8 mouse cellular contexts compared by ENCODE assay signal in the genomic region with DNA sequence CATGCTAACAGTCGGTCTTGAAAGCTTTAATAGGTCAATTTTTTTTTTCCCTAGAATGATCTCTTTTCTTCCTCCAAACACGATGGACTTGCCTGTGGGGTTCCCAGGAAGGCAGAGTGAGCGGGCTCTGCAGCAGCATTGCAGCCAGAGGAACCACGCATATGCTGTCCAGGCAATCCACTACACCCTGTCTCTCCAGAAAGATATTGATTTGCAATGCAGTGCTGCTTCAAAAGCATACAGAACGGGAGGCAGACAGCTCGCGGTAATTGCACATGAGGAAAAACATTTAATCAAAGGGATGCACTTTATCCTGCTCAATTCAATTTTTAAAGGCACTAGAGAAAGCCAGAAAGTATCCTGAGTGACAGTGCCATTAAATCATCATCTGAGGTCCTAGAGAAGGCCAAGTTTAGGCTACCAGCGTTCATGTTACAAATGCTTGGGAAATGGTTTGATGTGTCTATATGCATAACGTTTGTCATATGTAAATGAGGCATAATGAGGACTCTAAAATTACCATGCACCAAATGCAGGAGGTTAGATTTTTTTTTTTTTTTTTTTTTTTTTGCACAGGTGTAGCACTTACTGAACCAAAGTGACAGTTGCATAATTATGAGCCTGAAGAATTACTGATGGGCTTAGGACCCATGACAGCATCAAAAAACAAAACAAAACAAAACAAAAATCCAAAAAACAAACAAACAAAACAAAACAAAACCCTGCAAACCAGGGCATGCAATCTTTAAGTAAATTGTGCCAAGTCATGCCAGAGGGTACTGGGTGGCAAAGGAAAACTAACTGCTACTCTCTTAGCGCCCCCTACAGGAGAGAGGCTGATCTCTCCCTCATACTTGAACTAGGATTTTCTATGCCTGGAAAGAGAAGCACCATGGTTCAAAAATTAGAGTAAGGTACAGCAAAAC.
DNase-seq lines count a peak whose midpoint lies in the region; ATAC-seq and TF ChIP-seq lines count a peak whose summit lies in the region.
"Had no signal": no experiment of that assay in that cellular context is flagged by ENCODE, and none has a peak within 500 bp of the region (broad histone marks: within the 10 kb centered on the region; RNA-seq: fewer than 3 reads in every experiment).

No protein-coding gene starts in this region.

- in situ Hi-C loops in ES-E14 (cut with MboI; ENCODE audit: low sequenced_read_pairs in 2 of 2, unreplicated experiment in 2 of 2) = no loop called here

- no peak overlapping the region for H3K27ac ChIP-seq in ES-E14 (ENCODE audit: insufficient read depth, low read depth, low read length, poor library complexity, severe bottlenecking)
- no peak overlapping the region for H3K27ac ChIP-seq in kidney, embryonic 14.5 days (ENCODE audit: low read depth, low read length)
- H3K27ac ChIP-seq in liver, embryonic 13.5 days = no peak overlapping the region
- peak overlapping the region; percentile 40 for H3K27ac ChIP-seq in neural tube, embryonic 14.5 days (ENCODE audit: low read depth, low read length)
- H3K27ac ChIP-seq: limb, embryonic 13.5 days had no signal

- no peak overlapping the region for H3K9ac ChIP-seq in ES-E14 (ENCODE audit: insufficient read depth, low read depth, low read length, poor library complexity, severe bottlenecking)
- no peak overlapping the region for H3K9ac ChIP-seq in kidney, embryonic 14.5 days (ENCODE audit: low read depth, low read length)
- no peak overlapping the region for H3K9ac ChIP-seq in liver, embryonic 13.5 days
- H3K9ac ChIP-seq in neural tube, embryonic 14.5 days (replicated peaks; ENCODE audit: low read depth, low read length) = 0 out of 2 replicates have a peak overlapping the region, but pooled peaks have one; percentile 41
- H3K9ac ChIP-seq: limb, embryonic 13.5 days had no signal

- DNase-seq in ES-E14 (ENCODE audit: low read depth, low spot score) = peak; percentile 40
- DNase-seq in adrenal gland, adult (ENCODE audit: inconsistent age in 2 of 2, low spot score in 1 of 2) = peak; percentile 40 to 84
- DNase-seq in embryo, embryonic 10.5 days (ENCODE audit: low spot score) = peak; percentile 76
- DNase-seq in heart, adult 9 months (ENCODE audit: low spot score in 2 of 2) = peak; percentile 20 to 46
- peak; percentile 9 for DNase-seq in liver, embryonic 13.5 days

- no peaks in the 10 kb centered on the region for H3K9me3 ChIP-seq in ES-E14 (ENCODE audit: control insufficient read depth, insufficient read depth, low read depth, low read length)
- H3K9me3 ChIP-seq in kidney, embryonic 14.5 days (ENCODE audit: control insufficient read depth, low read length) = no peaks in the 10 kb centered on the region
- H3K9me3 ChIP-seq in liver, embryonic 13.5 days (replicated peaks) = no peaks in the 10 kb centered on the region
- no peaks in the 10 kb centered on the region for H3K9me3 ChIP-seq in neural tube, embryonic 14.5 days (ENCODE audit: control insufficient read depth, low read length)
- H3K9me3 ChIP-seq: limb, embryonic 13.5 days had no signal

- H3K4me2 ChIP-seq in kidney, embryonic 14.5 days (replicated peaks; ENCODE audit: low read depth, low read length) = no peak overlapping the region
- H3K4me2 ChIP-seq in liver, embryonic 13.5 days = no peak overlapping the region
- H3K4me2 ChIP-seq in neural tube, embryonic 14.5 days (ENCODE audit: low read depth, low read length) = peak overlapping the region; percentile 46
- H3K4me2 ChIP-seq: limb, embryonic 13.5 days had no signal

- no peaks in the 10 kb centered on the region for H3K36me3 ChIP-seq in ES-E14 (ENCODE audit: control insufficient read depth, insufficient read depth, low read length, poor library complexity, severe bottlenecking)
- no peaks in the 10 kb centered on the region for H3K36me3 ChIP-seq in kidney, embryonic 14.5 days (ENCODE audit: control insufficient read depth, insufficient read depth, low read length)
- H3K36me3 ChIP-seq in liver, embryonic 13.5 days = no peaks in the 10 kb centered on the region
- H3K36me3 ChIP-seq in neural tube, embryonic 14.5 days (ENCODE audit: control insufficient read depth, insufficient read depth, low read length) = no peaks in the 10 kb centered on the region
- H3K36me3 ChIP-seq: limb, embryonic 13.5 days had no signal

- no peak overlapping the region for H3K4me3 ChIP-seq in ES-E14 (ENCODE audit: insufficient read depth in 1 of 2, low read depth in 1 of 2, low read length in 2 of 2, poor library complexity in 1 of 2, severe bottlenecking in 1 of 2)
- H3K4me3 ChIP-seq in kidney, embryonic 14.5 days (ENCODE audit: low read length) = no peak overlapping the region
- no peak overlapping the region for H3K4me3 ChIP-seq in liver, embryonic 13.5 days (replicated peaks)
- H3K4me3 ChIP-seq in neural tube, embryonic 14.5 days (ENCODE audit: low read depth, low read length) = peak overlapping the region; percentile 21
- H3K4me3 ChIP-seq: limb, embryonic 13.5 days had no signal

- H3K4me1 ChIP-seq in ES-E14 (ENCODE audit: control insufficient read depth in 2 of 2, insufficient read depth in 2 of 2, low read length in 2 of 2, poor library complexity in 1 of 2) = no peaks in the 10 kb centered on the region
- peaks cover 7% of the 10 kb centered on the region; the same call in 1 of the 2 replicates for H3K4me1 ChIP-seq in kidney, embryonic 14.5 days (ENCODE audit: control insufficient read depth, insufficient read depth, low read length)
- H3K4me1 ChIP-seq in liver, embryonic 13.5 days (replicated peaks) = peaks cover 6% of the 10 kb centered on the region; the same call in 1 of the 2 replicates
- H3K4me1 ChIP-seq in neural tube, embryonic 14.5 days (ENCODE audit: control insufficient read depth, insufficient read depth, low read length) = peaks cover 4% of the 10 kb centered on the region; the same call in 1 of the 2 replicates

- WGBS in kidney, embryonic 14.5 days = 50% methylated on average over 10 of the region's 10 CpGs
- WGBS in liver, embryonic 13.5 days (ENCODE audit: insufficient replicate concordance) = 45% methylated on average over 10 of the region's 10 CpGs
- WGBS in neural tube, embryonic 14.5 days = 18% methylated on average over 10 of the region's 10 CpGs

- 0 out of 2 replicates have a peak, but pooled peaks have one; percentile 32 for ATAC-seq in kidney, embryonic 14.5 days (ENCODE audit: low FRiP score, low TSS enrichment)
- ATAC-seq in liver, embryonic 13.5 days (ENCODE audit: low read depth) = peak; percentile 69; the same call in 1 of the 2 replicates
- peak; percentile 81 for ATAC-seq in neural tube, embryonic 14.5 days (ENCODE audit: low read depth)

- no peaks in the 10 kb centered on the region for H3K27me3 ChIP-seq in kidney, embryonic 14.5 days (ENCODE audit: control insufficient read depth, insufficient read depth, low read length)
- no peaks in the 10 kb centered on the region for H3K27me3 ChIP-seq in liver, embryonic 13.5 days
- no peaks in the 10 kb centered on the region for H3K27me3 ChIP-seq in neural tube, embryonic 14.5 days (ENCODE audit: control insufficient read depth, insufficient read depth, low read length)
- H3K27me3 ChIP-seq: limb, embryonic 13.5 days had no signal

TF ChIP-seq in ES-E14, 5 proteins besides CTCF, POLR2A, EP300 and RAD21:
- TF ChIP-seq ZC3H11A (IDR thresholded peaks at IDR 0.05; ENCODE audit: borderline replicate concordance, low read depth, low read length) = no peak
- TF ChIP-seq MAFK (IDR thresholded peaks at IDR 0.05; ENCODE audit: insufficient read depth, low read depth, low read length) = peak; percentile 74; the same call in 1 of the 2 replicates

Comparison
In these comparisons a context has a peak if more than half of its experiments do, and no peak if none do; other contexts are left out.
1. DNase-seq: peak in every context shown above with its lines; median percentile 76 in embryo, embryonic 10.5 days; 62 in adrenal gland, adult; 40 in ES-E14; 33 in heart, adult 9 months; 9 in liver, embryonic 13.5 days.